Mouse (Mus musculus) limb, embryonic 12.5 days (tissue): Measurements from ENCODE around the gene Rpl7l1. TPM values are rescaled to one million over a fixed set of nuclear protein-coding genes. Genes with fewer than 3 reads are reported as not detected.
"Not testable (repeated sequence)": the region's sequence is repeated elsewhere in the genome, so short reads cannot be mapped to it uniquely, and the experiment has no call there.

Experiments
- ATAC-seq: fragments of 200-750 bp; cut with Nextera tagmentation; 2 replicates; pipeline ENCODE4 v1.8.0; 2017; ENCODE audit warnings: low read depth, moderate TSS enrichment; ENCODE audit not compliant: insufficient number of reproducible peaks, insufficient read depth, low FRiP score, low TSS enrichment
- H3K27ac ChIP-seq: fragments of 300-500 bp; sonication (generic); 2 replicates; pipeline ENCODE4 v1.5.1; 2016; ENCODE audit warnings: mild to moderate bottlenecking, moderate library complexity
- H3K27me3 ChIP-seq: fragments of 300-500 bp; sonication (generic); 2 replicates; pipeline ENCODE4 v1.6.1; 2016; ENCODE audit warnings: mild to moderate bottlenecking, moderate library complexity
- H3K36me3 ChIP-seq: fragments of 300-500 bp; sonication (generic); 2 replicates; pipeline ENCODE4 v1.6.1; 2016; ENCODE audit warnings: mild to moderate bottlenecking, moderate library complexity
- H3K4me1 ChIP-seq: fragments of 300-500 bp; sonication (generic); replicated peaks from 2 replicates; pipeline ENCODE4 v1.6.1; 2016
- H3K4me2 ChIP-seq: fragments of 300-500 bp; sonication (generic); 2 replicates; pipeline ENCODE4 v1.6.1; 2016; ENCODE audit warnings: mild to moderate bottlenecking, moderate library complexity
- H3K4me3 ChIP-seq: fragments of 300-500 bp; sonication (generic); replicated peaks from 2 replicates; pipeline ENCODE4 v1.5.1; 2016; ENCODE audit warnings: mild to moderate bottlenecking
- H3K9ac ChIP-seq: fragments of 300-500 bp; sonication (generic); replicated peaks from 2 replicates; pipeline ENCODE4 v1.6.1; 2016; ENCODE audit warnings: mild to moderate bottlenecking, moderate library complexity
- H3K9me3 ChIP-seq: fragments of 300-500 bp; sonication (generic); 2 replicates; pipeline ENCODE4 v1.6.1; 2016; ENCODE audit warnings: mild to moderate bottlenecking, moderate library complexity
- WGBS: fragments of 180-500 bp; shearing (Covaris S2); methylation state at CpG from one replicate; pipeline ENCODE4 v1.1.7; 2016; 5-methylcytosine and 5-hydroxymethylcytosine counted together
- polyA plus RNA-seq: library from polyadenylated mRNA; unstranded; fragments of >200 nt; fragmentation: Nextera tagmentation; extraction: Ambion mirVana; gene quantifications from 2 replicates; pipeline ENCODE4 v1.2.1, GENCODE M21; 2016

Gene Rpl7l1
- polyA plus RNA-seq, 1 experiment from 2014 or later: 210 TPM

DNA sequence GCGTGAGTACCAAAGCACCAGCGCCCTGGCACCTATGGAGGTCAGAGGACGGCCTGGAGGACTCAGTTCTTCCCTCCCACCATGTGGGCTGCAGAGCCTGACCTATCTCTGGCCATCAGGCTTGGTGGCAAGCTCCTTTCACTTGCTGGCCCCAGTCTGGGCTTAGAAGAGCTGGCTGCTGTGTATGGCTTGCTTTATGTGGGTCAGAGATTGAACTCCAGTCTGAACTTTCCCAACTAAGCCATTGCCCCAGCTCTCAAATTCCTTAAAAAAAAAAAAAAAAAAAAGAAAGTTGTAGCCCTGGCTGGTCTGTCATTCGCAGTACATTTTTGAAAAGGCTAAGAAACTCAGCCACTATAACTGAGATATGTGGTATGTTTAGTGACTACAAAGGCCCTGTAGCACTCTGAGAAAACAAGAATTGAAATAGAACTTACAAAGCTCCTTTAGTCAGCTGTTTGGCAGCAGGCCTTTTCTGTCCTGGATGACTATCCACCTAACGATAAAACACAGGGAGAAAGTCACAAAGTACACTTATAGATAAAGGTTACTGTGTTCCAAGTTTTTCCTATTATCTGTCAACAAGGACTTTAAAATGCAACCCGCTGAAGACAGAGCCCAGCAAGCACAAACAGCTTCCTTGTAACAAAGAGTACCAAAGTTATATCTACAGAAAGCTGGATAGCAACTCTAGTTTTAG lies 26.8 kb upstream of the Rpl7l1 start:
- Histone ChIP-seq H3K9ac (no peak overlapping the region), H3K27ac (no peak overlapping the region), H3K4me2 (no peak overlapping the region), H3K9me3 (no peaks in the 10 kb centered on the region), H3K36me3 (peaks cover 71% of the 10 kb centered on the region), H3K4me1 (no peaks in the 10 kb centered on the region), H3K27me3 (no peaks in the 10 kb centered on the region), H3K4me3 (no peak overlapping the region)
- no peak for ATAC-seq
- 89% methylated on average over 6 of the region's 6 CpGs for WGBS

- Histone ChIP-seq H3K27me3 (no peaks in the 10 kb centered on the region), H3K4me3 (no peak overlapping the region), H3K9me3 (no peaks in the 10 kb centered on the region), H3K36me3 (peaks cover 74% of the 10 kb centered on the region), H3K4me2 (no peak overlapping the region), H3K9ac (no peak overlapping the region), H3K27ac (no peak overlapping the region), H3K4me1 (no peaks in the 10 kb centered on the region)
- 92% methylated on average over 10 of the region's 10 CpGs for WGBS
- no peak for ATAC-seq
Measured at GRCm38 (mm10) chr17:46808376-46808775, 25.9 kb upstream of the Rpl7l1 start.

DNA sequence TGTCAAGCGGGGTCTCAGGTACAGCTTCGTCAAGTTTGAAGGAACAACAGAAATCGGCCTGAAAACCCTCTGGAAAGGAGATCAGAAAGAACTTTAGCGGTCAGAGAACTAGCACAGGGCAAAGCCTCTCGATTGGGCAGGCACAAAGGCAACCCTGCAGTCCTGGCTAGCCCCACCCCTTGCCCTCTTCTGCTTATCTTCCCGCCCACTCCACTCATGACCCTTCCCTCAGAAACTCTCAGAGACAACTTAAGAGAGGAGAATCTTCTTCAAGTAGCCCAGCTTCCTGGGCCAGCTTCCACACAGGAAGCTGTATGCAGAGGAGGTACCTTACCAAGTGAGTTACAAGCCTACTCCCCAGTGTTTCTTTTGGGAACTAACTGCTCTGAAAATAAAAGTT lies 19.3 kb upstream of the Rpl7l1 start:
- H3K27ac ChIP-seq: no peak overlapping the region
- H3K9ac ChIP-seq: no peak overlapping the region
- 87% methylated on average over 6 of the region's 6 CpGs for WGBS
- no peaks in the 10 kb centered on the region for H3K9me3 ChIP-seq
- H3K4me1 ChIP-seq: no peaks in the 10 kb centered on the region
- H3K4me2 ChIP-seq: no peak overlapping the region
- no peaks in the 10 kb centered on the region for H3K27me3 ChIP-seq
- ATAC-seq: no peak
- H3K4me3 ChIP-seq: no peak overlapping the region
- H3K36me3 ChIP-seq: peaks cover 61% of the 10 kb centered on the region

- Histone ChIP-seq H3K9me3 (no peaks in the 10 kb centered on the region), H3K4me2 (no peak overlapping the region), H3K27ac (no peak overlapping the region), H3K36me3 (peaks cover 45% of the 10 kb centered on the region), H3K4me1 (no peaks in the 10 kb centered on the region), H3K4me3 (no peak overlapping the region), H3K9ac (no peak overlapping the region), H3K27me3 (no peaks in the 10 kb centered on the region)
- no peak for ATAC-seq
- 83% methylated on average over 10 of the region's 10 CpGs for WGBS
Measured at GRCm38 (mm10) chr17:46799680-46800079, 17.2 kb upstream of the Rpl7l1 start.

DNA sequence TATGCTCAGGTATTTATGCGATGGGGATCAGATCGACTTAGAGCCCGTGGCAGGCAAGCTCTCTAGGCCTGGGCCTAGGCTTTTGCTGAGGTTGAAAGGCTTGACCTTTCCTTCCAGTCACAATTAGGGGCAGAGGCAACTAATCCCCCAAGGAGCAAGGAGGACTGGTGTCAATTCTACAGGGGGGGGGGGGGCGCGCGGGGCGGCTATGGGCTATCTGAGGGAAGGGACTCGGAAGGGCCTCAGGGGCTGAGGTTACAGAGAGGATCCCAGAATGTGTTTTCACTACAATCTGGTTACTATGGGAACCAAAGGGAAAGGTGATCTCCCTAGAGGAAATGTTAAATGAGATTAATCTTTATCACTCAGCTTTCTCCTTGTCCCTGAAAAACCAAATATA lies 14.9 kb upstream of the Rpl7l1 start:
- ATAC-seq: no peak
- Histone ChIP-seq H3K9me3 (no peaks in the 10 kb centered on the region), H3K9ac (no peak overlapping the region), H3K4me3 (no peak overlapping the region), H3K4me1 (no peaks in the 10 kb centered on the region), H3K4me2 (no peak overlapping the region), H3K27me3 (no peaks in the 10 kb centered on the region), H3K36me3 (peaks cover 35% of the 10 kb centered on the region), H3K27ac (no peak overlapping the region)
- whole genome bisulfite sequencing: 51% methylated on average over 4 of the region's 8 CpGs

- Histone ChIP-seq H3K36me3 (peaks cover 29% of the 10 kb centered on the region), H3K4me2 (no peak overlapping the region), H3K27me3 (no peaks in the 10 kb centered on the region), H3K4me3 (no peak overlapping the region), H3K27ac (no peak overlapping the region), H3K9me3 (no peaks in the 10 kb centered on the region), H3K4me1 (no peaks in the 10 kb centered on the region), H3K9ac (no peak overlapping the region)
- WGBS: 85% methylated on average over 4 of the region's 4 CpGs
- no peak for ATAC-seq
Measured at GRCm38 (mm10) chr17:46796743-46797142, 14.3 kb upstream of the Rpl7l1 start.

- no peak for ATAC-seq
- H3K4me2 ChIP-seq: no peak overlapping the region
- H3K27me3 ChIP-seq: no peaks in the 10 kb centered on the region
- no peak overlapping the region for H3K9ac ChIP-seq
- H3K4me3 ChIP-seq: no peak overlapping the region
- H3K36me3 ChIP-seq: no peaks in the 10 kb centered on the region
- no peak overlapping the region for H3K27ac ChIP-seq
- WGBS: 89% methylated on average over 2 of the region's 2 CpGs
- no peaks in the 10 kb centered on the region for H3K4me1 ChIP-seq
- H3K9me3 ChIP-seq: no peaks in the 10 kb centered on the region
Measured at GRCm38 (mm10) chr17:46792963-46793362, 10.5 kb upstream of the Rpl7l1 start.

DNA sequence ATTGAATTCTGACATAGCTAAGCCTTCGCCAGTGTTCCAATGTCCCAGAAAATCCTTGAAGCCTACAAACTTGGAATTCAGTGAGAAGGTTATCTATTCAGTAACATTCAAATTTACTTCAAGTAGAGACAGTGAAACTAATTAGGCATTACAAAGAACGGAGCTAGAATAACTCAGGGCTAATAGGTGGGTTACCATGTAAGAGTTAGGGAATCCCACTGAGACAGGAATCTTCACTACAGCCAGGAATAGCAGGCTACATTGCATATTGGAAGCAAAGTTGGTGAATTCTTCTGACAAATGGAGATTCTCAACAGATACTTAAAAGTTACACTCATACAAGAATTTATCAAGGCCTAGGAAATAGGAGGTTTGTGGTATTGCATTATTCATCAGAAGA lies 5.5 kb upstream of the Rpl7l1 start:
- not testable (repeated sequence) for H3K4me1 ChIP-seq, H3K27ac ChIP-seq, H3K4me3 ChIP-seq, H3K9ac ChIP-seq, H3K9me3 ChIP-seq, H3K36me3 ChIP-seq, H3K27me3 ChIP-seq, H3K4me2 ChIP-seq, ATAC-seq
- WGBS: 60% methylated on average over 2 of the region's 2 CpGs

DNA sequence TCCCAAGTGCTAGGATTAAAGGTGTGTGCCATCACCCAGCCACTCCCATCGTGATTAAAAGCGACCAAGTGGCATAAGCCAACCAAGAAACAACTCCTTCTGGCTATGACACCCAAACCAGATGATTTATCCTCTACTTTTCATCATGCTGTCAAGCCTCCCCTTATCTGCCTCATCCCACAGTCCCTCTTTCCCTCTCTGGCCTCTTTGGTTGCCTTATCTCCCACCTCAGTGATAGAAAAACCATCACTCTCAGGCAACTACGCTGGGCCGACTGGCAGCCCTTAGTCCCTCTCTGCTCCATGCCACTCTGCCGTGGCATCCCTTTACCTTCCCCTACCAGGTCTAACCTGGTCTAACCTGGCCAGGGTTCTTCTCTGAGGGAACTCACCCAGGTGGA lies 4.5 kb upstream of the Rpl7l1 start:
- ATAC-seq: no peak
- Histone ChIP-seq H3K4me3 (no peak overlapping the region), H3K4me1 (no peaks in the 10 kb centered on the region), H3K27me3 (no peaks in the 10 kb centered on the region), H3K9ac (no peak overlapping the region), H3K9me3 (no peaks in the 10 kb centered on the region), H3K4me2 (no peak overlapping the region), H3K27ac (no peak overlapping the region), H3K36me3 (no peaks in the 10 kb centered on the region)
- 91% methylated on average over 5 of the region's 5 CpGs for WGBS

DNA sequence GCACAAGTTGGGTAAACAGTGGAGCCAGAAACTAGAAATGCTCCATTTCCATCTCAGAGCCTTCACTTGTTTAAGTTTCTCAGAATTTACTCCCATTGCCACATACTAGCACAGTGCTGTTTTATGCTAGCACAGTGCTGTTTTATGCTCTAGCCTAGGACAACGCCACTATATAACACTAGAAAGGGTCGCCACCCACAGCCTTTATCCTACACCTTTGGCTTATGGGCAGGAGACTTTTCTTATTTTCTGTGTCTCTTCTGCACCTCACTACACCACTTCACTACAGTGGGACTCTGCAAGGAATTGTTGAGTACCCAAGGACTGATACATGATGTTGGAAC lies 722 bp upstream of the Rpl7l1 start:
- Histone ChIP-seq H3K9ac (no peak overlapping the region), H3K36me3 (peaks cover 29% of the 10 kb centered on the region), H3K27ac (0 out of 2 replicates have a peak overlapping the region, but pooled peaks have one; percentile 89), H3K4me2 (peak overlapping the region; percentile 71), H3K9me3 (no peaks in the 10 kb centered on the region), H3K4me3 (peak overlapping the region; percentile 68), H3K4me1 (peaks cover 7% of the 10 kb centered on the region; the same call in 1 of the 2 replicates), H3K27me3 (no peaks in the 10 kb centered on the region)
- 79% methylated on average over 2 of the region's 2 CpGs for WGBS
- ATAC-seq: 0 out of 2 replicates have a peak, but pooled peaks have one; percentile 23

GRCm38 (mm10) chr17:46781876-46782275 lies 596 bp downstream of the Rpl7l1 start:
- WGBS: 5% methylated on average over 11 of the region's 11 CpGs
- H3K9ac ChIP-seq: peak overlapping the region; percentile 80
- no peaks in the 10 kb centered on the region for H3K27me3 ChIP-seq
- H3K36me3 ChIP-seq: peaks cover 42% of the 10 kb centered on the region
- ATAC-seq: no peak
- peak overlapping the region; percentile 71 for H3K4me2 ChIP-seq
- peaks cover 7% of the 10 kb centered on the region; the same call in 1 of the 2 replicates for H3K4me1 ChIP-seq
- H3K9me3 ChIP-seq: no peaks in the 10 kb centered on the region
- peak overlapping the region; percentile 89 for H3K27ac ChIP-seq
- peak overlapping the region; percentile 68 for H3K4me3 ChIP-seq

- no peak for ATAC-seq
Measured at GRCm38 (mm10) chr17:46776087-46776486, 6.4 kb downstream of the Rpl7l1 start.

More at GRCm38 (mm10) chr17:46776087-46776486, 6.4 kb downstream of the Rpl7l1 start:
- H3K4me1 ChIP-seq: peaks cover 20% of the 10 kb centered on the region
- H3K9ac ChIP-seq: no peak overlapping the region
- H3K9me3 ChIP-seq: no peaks in the 10 kb centered on the region
- no peaks in the 10 kb centered on the region for H3K27me3 ChIP-seq
- peaks cover 70% of the 10 kb centered on the region for H3K36me3 ChIP-seq
- no peak overlapping the region for H3K4me2 ChIP-seq
- H3K4me3 ChIP-seq: no peak overlapping the region
- no peak overlapping the region for H3K27ac ChIP-seq
- 81% methylated on average over 3 of the region's 3 CpGs for WGBS
